Mouse (Mus musculus): ENCODE measurements at regions not wholly inside any gene's neighbourhood (a gene's known extent, or its start where the extent isn't known, plus 50 kb on each side); places are given as distances from the start of the nearest gene placed in this dataset.
A peak's percentile ranks its signal among the peaks of the same experiment; 100 is the strongest.

DNA sequence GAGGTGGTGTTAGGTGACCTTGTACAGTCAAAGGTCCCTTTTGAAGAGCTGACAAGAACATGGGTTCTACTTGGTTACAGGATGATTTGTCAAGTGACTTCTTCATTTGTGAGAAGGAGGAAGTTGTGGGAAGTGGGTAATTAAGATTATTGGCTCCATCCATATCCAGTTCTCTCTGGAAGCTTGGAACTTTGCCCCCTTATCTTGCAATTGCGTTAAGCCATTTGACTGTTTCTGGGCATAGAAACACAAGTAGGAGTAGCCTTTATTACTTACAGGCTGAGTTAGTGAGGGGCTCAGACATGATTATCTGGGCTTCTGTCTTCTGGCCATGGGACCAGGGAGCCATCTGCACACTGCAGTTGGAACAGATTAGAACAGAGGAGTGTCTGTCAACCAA is 192.5 kb downstream of the Kit start:
- DNase-seq (ENCODE audit: low read depth, low spot score) = no peak

DNA sequence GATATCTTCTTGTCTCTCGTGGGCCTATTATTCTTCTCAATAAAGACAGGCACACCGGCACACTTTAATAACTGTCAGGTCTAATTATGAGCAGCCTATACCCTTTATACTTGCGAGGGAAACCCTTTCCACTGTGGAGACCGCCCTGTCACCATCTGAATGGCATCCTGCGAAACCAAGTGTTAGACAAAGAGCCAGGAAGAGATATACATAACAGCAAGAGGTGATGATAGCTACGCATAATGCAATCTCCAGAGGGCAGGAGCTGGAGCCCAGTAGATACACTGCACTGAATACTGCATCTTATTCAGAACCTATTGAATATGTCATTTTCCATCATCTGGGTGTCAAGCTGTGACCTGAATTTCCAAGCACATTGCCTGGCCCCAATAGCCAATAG is 187.7 kb downstream of the Kit start:
- DNase-seq (ENCODE audit: low read depth, low spot score) = no peak

DNA sequence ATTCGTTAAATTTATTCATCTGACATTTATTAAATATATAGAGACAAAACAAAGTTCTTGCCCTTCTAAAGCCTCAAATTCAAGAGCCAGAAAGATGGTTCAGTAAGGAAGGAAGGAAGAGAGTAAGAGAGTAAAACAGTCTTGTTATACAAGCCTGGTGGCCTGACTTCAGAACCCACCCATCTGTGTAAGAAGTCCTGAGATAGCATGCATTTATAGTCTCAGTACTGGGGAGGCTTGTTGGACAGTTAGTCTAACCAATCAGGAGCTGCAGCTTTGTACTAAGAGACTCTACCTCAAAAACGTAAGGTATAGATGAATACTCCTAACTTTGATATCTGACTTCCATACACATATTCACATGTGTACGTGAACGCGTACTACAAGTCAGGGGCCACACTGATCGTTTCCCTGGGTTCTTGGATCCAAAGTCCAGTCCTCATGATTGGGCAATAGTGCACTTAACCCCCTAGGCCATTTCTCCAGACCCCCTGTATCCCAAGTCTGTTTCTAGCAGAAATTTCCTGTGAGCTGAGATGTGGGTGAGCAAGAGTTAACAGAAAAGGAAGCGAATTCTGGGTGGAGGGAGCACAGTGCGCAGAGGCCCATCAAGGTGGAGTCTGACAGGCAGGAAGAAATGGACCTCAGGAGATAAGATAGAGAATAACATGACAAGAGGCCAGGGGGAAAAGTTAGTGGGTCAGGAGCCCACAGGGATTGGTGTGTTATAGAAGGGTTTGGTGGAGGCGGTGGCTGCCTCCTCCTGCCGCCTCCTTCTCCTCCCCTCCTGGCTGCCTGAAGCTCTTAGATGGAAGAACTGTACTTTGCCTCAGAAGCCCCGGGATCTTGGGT is 187.0 kb downstream of the Kit start:
- no peak for DNase-seq (ENCODE audit: low read depth, low spot score)

DNA sequence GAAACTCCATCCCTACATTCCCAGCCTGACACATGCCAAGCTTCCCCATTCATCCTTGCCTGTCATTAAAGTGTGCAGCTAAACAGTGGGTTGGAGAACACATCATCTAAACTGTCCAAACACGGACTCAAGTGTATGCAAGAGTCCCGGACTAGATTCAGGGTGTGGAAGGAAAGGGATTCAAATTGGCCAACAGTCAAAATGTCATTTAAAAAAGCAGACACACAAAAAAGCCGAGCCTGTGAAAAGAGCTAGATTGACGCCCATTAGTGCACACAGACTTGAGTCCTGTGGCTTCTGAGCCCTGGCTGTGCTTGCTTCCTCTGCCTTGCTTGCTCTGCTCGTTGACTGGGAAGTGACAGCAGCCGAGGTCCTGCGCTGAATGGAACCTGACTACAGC is 181.5 kb downstream of the Kit start:
- no peak for DNase-seq (ENCODE audit: low read depth, low spot score)

DNA sequence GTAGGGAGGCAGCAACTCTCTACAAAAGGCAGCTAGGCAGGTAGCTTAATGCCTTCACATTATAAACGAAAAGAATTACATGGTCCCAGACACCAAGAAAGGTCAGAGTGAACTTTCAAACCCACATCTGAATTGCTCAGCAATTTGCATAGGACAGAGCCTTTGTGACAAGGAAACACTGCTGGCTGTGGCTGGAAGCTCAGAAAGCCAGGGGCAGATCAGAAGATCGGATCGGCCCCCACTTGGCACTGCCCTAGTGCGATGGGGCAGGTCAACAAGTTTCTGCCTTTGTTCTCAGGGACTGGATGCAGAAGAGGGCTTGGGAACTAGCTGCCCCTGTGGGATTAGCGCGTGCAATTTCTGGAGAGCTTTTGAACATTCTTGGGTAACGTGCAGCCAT is 179.6 kb downstream of the Kit start:
- DNase-seq (ENCODE audit: low read depth, low spot score) = peak; percentile 26

DNA sequence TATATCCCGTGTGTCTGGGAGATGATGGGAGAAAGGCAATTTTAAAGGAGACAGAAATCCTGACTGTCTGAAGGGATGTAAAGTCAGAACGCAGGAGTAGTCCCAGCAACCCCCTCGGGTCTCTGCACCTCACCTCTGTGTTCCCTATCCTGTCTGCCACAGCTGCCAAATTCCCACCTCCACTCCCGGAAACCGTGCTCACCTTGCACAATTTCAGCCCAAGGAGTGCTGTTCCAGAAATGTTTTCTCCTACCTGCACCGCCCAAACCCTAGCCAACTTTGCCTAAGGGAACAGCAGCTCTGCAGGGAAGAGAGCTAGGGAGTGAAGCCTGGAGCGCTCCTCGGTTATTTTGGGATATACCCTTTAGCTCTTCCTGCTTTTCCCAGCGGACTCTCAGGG is 170.6 kb downstream of the Kit start:
- DNase-seq (ENCODE audit: low read depth, low spot score) = no peak

DNA sequence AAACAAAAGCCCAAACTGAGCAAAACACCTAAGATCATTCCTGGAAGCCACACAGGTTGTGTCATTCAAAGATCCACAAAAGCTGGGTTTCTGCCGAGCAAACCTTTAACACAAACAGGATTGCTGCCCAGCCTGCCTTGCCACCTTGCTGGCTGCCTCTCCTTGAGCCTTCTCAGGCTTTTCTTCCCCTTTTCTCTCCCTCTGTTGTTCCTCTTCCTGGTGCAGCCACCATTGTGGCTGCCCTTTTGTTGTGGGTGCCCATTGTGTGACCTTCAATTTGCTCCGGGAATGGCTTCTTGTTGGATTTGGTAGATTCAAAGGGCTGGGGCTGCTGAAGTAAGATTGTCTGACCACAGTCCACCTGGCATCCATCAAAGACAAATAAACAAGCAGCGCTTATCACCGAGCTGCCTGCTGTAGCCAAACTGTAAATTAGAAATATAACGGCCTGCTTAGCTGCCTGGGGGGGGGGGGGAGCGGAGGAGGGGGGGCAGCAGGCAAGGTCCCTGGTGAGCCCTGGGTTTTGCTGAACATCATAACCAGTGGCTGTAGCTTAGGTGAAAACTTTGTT is 169.8 kb downstream of the Kit start:
- DNase-seq (ENCODE audit: low read depth, low spot score) = no peak

DNA sequence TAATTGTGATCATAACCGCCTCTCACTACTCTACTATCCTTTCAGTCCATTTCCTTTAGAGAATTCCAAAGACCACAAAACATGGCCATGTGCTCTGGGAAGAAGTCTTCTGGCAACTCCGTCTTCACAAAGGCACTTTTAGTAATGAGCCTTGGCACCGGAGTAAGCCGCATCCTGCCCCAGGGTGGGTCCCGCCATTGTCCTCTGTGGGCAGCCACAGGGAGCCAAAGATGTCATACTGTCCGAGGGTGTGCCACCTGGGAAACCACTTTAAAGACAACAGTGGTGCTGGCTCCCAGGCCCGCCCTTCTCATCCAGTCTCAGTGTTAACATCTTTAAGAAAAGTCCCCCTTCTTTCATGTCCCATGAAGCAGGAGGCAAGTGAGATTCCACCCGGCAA is 164.6 kb downstream of the Kit start:
- no peak for DNase-seq (ENCODE audit: low read depth, low spot score)

DNA sequence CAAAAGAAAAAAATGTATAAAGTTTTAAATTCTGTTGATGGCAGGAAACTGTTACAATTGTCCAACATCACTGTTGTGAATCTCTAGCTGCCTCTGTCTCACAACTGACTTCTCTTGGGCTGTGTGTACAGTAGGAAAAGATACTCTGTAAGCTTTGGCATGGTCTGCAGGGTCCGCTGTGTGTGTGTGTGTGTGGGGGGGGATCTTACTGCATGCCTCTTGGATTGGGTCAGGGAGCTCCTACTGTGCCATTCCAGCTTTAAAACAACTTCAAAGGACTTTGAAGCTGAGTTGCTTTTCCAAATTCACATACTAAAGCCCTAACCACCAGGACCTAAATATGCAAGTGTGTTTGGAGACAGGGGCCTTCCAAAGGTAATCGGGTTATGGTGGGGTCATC is 163.7 kb downstream of the Kit start:
- DNase-seq (ENCODE audit: low read depth, low spot score) = no peak

DNA sequence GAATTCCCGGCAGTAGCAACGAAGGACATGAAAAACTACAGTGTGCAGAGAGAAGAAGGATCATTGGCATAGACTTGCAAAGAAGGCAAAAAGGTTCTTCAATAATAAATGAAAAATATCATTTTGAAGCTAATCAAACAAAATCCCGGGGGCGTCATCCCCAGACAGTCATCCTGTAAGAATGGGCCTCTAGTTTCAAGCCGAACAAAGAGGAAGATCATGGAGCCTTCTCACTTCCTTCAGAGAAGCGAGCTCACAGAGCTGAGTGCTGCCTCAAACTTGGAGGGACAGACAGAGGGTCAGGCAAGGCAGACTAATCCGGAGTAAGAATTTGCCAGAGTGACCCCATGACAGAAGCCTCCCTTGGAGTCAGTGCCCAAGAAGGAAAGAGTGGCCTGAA is 163.0 kb downstream of the Kit start:
- DNase-seq (ENCODE audit: low read depth, low spot score) = no peak

DNA sequence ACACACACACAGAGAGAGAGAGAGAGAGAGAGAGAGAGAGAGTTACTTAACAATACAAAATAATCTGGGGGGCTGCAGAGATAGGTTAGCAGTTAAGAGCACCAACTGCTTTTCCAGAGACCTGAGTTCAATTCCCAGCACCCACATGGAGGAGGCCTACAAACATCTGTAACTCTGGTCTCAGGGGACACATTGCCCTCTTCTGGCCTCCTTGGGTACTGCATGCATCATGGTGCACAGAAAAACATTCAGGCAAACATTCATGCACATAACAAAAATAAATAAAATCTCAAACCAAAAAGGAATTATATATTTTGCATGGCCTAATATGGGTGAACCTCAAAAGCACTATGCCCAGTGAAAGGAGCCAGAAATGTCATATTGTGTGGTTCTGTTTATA is 161.6 kb downstream of the Kit start:
- peak; percentile 57 for DNase-seq (ENCODE audit: low read depth, low spot score)

DNA sequence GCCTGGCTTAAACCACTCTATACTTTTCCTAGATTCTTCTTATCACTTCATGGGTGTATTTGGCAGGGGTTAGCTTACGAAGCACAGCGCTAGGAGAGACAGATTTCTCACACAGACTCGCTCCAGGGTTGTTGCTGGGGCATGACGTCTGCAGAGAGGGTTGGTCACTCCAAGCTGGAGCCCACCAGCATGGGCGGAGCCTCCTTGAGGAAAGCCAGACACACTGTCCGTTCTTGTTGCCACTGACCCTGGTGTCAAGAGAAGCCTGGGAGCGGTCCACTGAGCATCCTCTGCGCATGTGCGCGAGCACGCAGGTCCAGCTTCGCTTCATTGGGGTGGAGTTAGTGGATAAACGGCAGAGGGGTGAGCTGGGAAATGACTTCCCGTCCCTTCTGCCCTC is 159.8 kb downstream of the Kit start:
- peak; percentile 13 for DNase-seq (ENCODE audit: low read depth, low spot score)

DNA sequence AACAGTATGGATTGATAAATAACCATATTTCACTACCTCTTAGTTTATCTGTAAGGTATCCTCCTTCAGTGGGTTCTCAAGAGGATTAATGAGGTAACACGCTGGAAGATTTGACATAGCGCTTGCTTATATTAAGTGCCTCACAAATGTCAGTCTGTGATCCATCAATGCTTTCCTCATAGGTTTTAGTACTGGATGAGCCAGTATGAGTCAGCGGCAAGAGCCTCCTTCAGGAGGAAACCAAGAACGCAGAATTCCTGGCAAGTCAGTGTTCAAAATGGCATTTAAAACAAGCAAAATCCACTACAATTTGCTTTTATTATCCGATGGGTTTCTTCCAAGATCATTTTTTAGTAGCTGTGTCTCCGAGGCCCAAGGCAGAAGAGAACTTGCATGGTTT is 159.3 kb downstream of the Kit start:
- no peak for DNase-seq (ENCODE audit: low read depth, low spot score)

DNA sequence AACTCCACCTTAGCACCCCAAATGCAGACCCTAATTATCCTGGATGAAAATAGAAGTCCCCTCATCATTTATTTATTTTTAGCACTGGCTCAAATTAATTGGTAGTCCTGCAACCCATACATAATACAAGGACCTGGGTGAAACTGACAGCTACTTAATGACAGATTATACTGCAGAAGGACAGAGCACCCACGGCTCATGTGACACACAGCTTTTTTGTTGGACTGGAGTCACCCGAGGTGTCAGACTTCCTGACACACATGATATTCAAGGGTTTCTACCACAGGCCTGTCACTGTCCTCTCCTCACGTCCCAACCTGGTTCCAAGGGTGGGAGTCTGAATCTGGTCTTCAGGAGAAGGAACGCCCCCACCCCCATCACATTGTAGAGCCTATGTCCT is 156.5 kb downstream of the Kit start:
- DNase-seq (ENCODE audit: low read depth, low spot score) = no peak

DNA sequence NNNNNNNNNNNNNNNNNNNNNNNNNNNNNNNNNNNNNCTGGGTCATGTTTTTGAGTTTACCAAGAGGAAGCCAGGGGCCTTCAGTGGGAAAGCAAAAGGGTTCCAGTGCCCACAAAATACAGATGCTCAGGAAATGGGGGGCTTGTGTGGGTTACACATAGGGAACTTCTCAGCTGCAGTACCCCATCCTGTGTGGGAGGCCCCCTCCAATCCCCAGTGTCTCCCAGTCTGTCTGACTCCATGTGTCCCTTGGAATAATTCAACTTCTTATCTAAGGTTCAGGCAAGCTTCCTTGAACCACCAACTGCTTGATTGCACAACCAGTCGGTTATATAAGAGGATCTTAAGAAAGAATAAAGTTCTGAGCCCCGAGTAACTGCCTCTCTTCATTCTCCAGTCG is 156.0 kb downstream of the Kit start:
- DNase-seq (ENCODE audit: low read depth, low spot score) = no peak

DNA sequence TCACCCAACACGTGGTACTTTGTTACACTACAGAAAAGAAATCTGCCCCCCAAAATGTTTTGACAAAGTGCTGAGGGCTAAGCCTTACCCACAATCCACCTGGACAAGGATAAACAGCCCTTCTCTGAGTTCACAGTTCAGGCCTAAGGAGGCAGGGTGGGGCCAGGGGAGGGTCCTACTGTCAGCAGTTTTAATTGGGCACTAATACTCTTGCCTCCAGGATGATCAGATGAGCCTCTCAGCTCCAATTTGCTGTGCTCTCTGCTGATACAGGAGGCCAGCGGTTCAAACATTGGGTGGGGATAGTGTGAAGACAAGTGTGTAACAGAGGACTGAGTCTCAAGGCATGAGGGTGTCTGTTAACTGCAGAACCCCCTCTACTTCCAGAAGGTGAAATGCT is 146.6 kb downstream of the Kit start:
- DNase-seq (ENCODE audit: low read depth, low spot score) = no peak

DNA sequence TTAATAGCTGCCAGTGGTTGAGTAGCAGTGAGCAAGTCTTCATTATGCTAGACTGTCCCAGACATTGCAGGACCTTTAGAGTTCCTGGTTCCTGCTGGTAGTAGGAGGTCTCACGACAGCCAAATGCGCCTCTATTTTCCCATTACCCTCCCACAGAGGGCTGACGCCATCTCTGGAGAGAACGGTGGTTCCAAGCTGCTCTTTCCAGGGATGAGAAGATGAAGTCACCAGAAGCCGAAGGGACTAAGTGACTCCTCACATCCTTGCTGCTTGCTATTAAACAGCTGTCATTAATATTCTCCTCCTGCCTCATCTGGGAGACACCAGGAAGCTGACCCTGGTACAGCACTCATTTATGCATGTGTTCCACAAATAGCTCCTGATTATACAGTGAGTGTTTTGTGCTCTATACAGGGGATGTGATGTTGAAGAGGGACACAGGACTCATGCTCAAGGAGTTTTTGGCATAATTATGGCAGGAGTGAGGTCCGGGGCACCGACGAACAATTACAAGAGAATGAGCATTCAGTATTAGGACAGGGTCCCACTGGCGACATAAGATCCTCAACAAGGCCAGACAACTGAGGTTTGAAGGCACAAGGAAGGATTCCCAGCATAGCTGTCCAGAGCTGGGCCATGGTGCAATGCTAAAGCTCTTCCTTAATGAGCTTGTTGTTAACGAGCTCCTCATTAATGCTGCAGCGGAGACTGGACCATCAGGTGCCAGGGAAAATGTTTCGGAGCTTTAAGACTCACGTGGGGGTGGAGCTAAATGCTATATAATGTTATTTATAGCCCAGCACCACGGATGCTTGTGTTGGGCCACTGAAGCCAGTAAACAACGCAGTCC is 145.6 kb downstream of the Kit start:
- DNase-seq (ENCODE audit: low read depth, low spot score) = no peak

DNA sequence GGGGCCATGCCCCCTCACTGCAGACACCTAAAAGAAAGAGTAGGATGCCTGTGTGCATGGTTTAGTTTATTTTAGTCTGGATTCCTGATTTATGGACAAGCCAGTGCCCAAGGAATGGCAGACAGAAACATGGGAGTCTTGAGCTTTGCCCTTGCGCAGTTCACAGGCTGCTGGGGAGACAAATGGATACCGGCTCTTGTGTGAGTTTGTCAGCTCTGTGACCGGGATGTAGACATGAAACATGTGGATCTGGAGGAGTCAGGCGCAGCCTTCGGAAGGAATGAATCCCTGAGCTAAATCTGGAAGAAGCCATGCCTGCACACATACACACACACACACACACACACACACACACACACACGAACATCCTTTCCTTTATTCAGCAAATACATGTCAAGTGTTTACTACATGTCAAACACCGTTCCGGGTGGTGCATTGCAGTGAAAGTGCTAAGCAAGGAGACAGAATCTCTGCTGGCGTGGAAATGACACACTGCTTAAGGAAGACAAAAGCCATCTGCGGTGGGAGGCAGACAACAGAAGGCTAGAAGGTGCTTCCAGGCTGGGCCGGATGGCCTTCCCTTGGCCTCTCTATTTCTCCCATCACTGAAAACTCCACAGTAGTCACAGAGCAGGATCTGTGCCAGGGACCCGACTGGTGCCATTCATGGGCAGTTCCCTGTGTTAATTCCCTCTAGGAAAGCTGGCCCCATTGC is 144.0 kb downstream of the Kit start:
- no peak for DNase-seq (ENCODE audit: low read depth, low spot score)
